Mouse (Mus musculus) midbrain, embryonic 10.5 days (tissue): ENCODE data around the gene Psmb7. TPM values are rescaled to one million over a fixed set of nuclear protein-coding genes. Genes with fewer than 3 reads are reported as not detected.
A peak's percentile ranks its signal among the peaks of the same experiment; 100 is the strongest.

Source experiments
- DNase-seq: peaks from one replicate; pipeline ENCODE4 v3.0.0-alpha.2; 2017; ENCODE audit warnings: low spot score
- H3K27ac ChIP-seq: fragments of 300-500 bp; sonication (generic); replicated peaks from 2 replicates; pipeline ENCODE4 v1.5.1; 2016; ENCODE audit warnings: mild to moderate bottlenecking
- H3K27me3 ChIP-seq: fragments of 300-500 bp; sonication (generic); 2 replicates; pipeline ENCODE4 v1.6.1; 2016; ENCODE audit warnings: low read depth, mild to moderate bottlenecking; ENCODE audit not compliant: poor library complexity, severe bottlenecking
- H3K36me3 ChIP-seq: fragments of 300-500 bp; sonication (generic); 2 replicates; pipeline ENCODE4 v1.6.1; 2016; ENCODE audit warnings: mild to moderate bottlenecking, moderate library complexity
- H3K4me1 ChIP-seq: fragments of 300-500 bp; sonication (generic); 2 replicates; pipeline ENCODE4 v1.6.1; 2016
- H3K4me3 ChIP-seq: fragments of 300-500 bp; sonication (generic); 2 replicates; pipeline ENCODE4 v1.5.1; 2016; ENCODE audit warnings: mild to moderate bottlenecking, moderate library complexity
- H3K9me3 ChIP-seq: fragments of 300-500 bp; sonication (generic); replicated peaks from 2 replicates; pipeline ENCODE4 v1.6.1; 2016; ENCODE audit warnings: mild to moderate bottlenecking
- WGBS: fragments of 180-500 bp; shearing (Covaris S2); methylation state at CpG from one replicate; pipeline ENCODE4 v1.1.7; 2016; 5-methylcytosine and 5-hydroxymethylcytosine counted together
- microRNA-seq: library from miRNA; unstranded; fragments of <30 nt; microRNA quantifications from one replicate; pipeline ENCODE4, GENCODE M21; 2017
- polyA plus RNA-seq: library from polyadenylated mRNA; unstranded; fragments of >200 nt; fragmentation: Nextera tagmentation; extraction: Ambion mirVana; gene quantifications from 2 replicates; pipeline ENCODE4 v1.2.1, GENCODE M21; 2016

Psmb7 gene
- polyA plus RNA-seq, 1 experiment from 2014 or later: 336 TPM

DNA sequence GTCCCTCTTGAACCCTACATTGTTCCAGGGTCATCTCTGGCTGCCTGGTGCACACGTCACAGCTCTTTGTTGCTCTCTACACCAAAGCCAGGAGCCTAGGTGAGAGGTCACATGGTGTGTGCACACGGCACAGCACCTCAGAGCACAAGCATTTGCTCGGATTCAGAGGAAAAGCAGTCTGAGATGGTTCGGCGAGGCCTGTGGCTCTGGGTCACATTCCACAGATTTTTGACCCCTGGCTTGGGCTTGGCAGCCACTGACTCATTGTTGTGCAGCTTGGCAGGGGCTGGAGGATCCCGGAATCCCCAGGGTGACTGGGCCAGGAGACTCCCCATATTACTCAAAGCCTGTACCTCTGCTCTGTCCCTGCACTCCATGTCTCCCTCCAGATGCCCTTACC is 97.7 kb downstream of the Psmb7 start:
- H3K9me3 ChIP-seq: no peaks in the 10 kb centered on the region
- H3K36me3 ChIP-seq: peaks cover 14% of the 10 kb centered on the region
- peaks cover 60% of the 10 kb centered on the region for H3K4me1 ChIP-seq
- no peak overlapping the region for H3K4me3 ChIP-seq
- peak; percentile 64 for DNase-seq
- 4% methylated on average over 6 of the region's 6 CpGs for WGBS
- peak overlapping the region; percentile 78 for H3K27ac ChIP-seq
- no peaks in the 10 kb centered on the region for H3K27me3 ChIP-seq

DNA sequence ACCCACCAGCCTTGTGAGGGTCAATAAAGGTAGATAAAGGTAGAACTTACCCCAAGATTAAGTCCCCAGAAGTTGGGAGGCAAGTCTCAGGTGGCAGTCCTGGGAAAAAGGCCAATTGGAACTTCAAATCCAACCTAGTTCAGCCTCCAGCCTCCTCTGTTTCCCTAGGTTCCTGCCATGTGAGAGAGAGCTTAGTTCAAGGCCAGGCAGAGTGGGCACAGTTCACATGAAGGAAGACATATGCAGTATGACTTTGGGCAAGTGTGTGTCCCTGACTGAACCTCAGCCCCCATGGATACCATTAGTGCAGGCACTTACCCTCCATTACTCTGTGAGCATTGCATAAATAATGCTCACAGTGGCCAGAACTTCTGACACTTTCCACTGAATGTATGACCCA is 98.2 kb downstream of the Psmb7 start:
- Histone ChIP-seq H3K27ac (peak overlapping the region; percentile 78), H3K27me3 (no peaks in the 10 kb centered on the region), H3K4me1 (peaks cover 65% of the 10 kb centered on the region), H3K36me3 (peaks cover 9% of the 10 kb centered on the region), H3K9me3 (no peaks in the 10 kb centered on the region), H3K4me3 (no peak overlapping the region)
- DNase-seq: no peak

DNA sequence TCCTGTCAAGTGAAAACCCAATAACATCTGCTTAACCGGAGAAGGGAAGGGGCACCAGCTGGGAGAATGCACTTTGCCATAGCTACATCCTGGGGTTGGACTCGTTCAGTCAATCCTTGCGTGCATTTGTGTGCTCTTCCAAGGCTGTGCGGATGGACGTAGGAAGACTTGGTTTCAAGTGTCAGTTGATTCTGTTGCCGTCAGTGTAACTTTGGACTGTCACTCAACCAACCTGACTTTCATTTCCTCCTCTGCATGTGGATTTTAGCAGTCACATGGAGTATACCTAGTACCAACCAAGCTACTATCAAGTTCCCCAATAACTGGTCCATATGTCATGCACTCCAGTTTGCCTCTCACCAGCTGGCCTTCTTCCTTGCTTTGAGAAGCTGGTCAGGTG is 98.9 kb downstream of the Psmb7 start:
- no peaks in the 10 kb centered on the region for H3K27me3 ChIP-seq
- WGBS: 90% methylated on average over 6 of the region's 6 CpGs
- peaks cover 72% of the 10 kb centered on the region for H3K4me1 ChIP-seq
- no peak for DNase-seq
- no peaks in the 10 kb centered on the region for H3K9me3 ChIP-seq
- H3K36me3 ChIP-seq: 0 out of 2 replicates have a peak, but pooled peaks cover 3% of the 10 kb centered on the region
- H3K4me3 ChIP-seq: no peak overlapping the region
- H3K27ac ChIP-seq: no peak overlapping the region

DNA sequence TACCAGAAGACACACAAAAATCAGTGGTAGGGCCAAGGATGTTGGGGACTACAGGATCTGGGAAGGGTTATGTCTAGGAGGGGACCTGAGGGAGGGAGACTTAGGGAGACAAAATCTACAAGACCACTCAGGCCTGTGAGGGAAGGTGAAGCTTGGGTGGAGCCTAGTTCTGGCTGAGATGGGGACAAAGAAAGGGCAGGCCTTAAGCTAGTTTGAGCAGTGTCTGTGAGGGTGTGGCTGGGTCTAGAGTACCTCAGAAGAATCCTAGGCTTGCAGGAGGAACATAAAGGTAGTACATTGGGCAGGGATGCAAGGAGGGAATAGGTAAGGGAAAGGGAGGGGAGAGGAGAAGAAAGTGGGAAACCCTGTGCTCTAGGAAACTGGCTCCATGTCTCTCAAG is 99.5 kb downstream of the Psmb7 start:
- H3K27me3 ChIP-seq: no peaks in the 10 kb centered on the region
- H3K9me3 ChIP-seq: no peaks in the 10 kb centered on the region
- no peak for DNase-seq
- peaks cover 78% of the 10 kb centered on the region for H3K4me1 ChIP-seq
- no peak overlapping the region for H3K4me3 ChIP-seq
- no peaks in the 10 kb centered on the region for H3K36me3 ChIP-seq
- H3K27ac ChIP-seq: peak overlapping the region; percentile 19; the same call in 1 of the 2 replicates

DNA sequence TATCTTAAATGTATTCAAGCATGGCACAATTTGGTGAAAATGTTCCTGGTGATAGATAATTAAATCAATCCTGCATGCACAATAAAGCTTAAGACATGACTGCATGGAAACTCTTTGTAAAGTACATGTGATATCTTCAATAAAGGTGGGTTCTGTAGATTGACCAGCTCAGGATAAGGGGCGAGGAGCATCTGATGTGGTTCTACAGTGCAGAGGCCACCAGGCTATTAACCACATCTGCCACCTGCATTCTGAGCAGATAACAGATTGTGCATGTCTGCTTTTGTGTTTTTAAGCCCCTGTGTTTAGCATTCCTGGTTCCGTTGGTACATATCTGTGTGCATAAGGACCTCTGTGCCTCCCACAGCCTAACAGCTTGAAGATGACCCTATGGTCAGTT is 100.7 kb downstream of the Psmb7 start:
- DNase-seq: no peak
- WGBS: 86% methylated on average over 2 of the region's 2 CpGs

DNA sequence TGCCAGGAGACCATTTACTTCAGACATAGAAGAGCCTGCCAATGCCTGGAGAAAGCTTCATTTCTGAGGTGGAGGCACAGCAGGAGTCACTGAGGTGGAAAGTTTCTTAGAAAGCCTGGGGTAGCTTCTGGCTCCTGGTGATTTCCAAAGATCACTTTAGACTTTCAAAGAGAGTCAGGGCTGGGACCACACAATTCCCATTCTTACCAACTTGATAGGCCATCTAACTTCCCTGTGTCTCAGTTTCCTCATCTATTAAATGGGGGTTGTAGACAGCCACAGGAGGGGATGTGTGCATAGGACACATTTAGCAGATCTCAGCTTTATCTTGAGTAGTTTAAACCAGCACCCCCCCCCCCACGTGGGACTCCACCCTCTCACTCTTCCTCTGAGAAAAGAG is 101.5 kb downstream of the Psmb7 start:
- Histone ChIP-seq H3K4me1 (peaks cover 69% of the 10 kb centered on the region), H3K36me3 (no peaks in the 10 kb centered on the region), H3K27ac (no peak overlapping the region; the same call in 1 of the 2 replicates), H3K4me3 (no peak overlapping the region), H3K27me3 (no peaks in the 10 kb centered on the region), H3K9me3 (no peaks in the 10 kb centered on the region)
- DNase-seq: no peak
- WGBS: 66% methylated on average over 1 of the region's 1 CpGs

More for the DNA sequence above, 100.7 kb downstream of the Psmb7 start:
- H3K27ac ChIP-seq: no peak overlapping the region
- no peaks in the 10 kb centered on the region for H3K9me3 ChIP-seq
- peaks cover 70% of the 10 kb centered on the region for H3K4me1 ChIP-seq
- H3K27me3 ChIP-seq: no peaks in the 10 kb centered on the region
- no peak overlapping the region for H3K4me3 ChIP-seq
- H3K36me3 ChIP-seq: no peaks in the 10 kb centered on the region

DNA sequence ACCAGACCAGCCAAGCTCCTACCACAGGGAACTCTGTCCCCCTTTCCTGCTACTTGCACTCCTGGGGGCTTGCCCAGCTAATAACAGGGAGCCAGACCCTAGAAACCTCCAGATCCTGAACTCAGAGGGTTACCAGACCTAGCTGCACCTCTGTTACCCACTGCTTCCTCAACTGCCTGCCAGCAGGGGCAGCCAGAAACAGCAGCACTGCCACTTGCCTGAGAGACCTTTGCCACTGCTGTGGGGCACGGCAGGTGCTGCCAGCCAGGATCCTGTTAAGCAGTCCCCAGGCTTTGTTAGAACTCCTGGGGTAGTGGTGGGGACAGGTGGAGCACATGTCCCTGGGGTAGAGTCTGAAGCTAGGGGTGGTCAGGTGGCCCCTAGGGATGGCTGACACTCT is 102.3 kb downstream of the Psmb7 start:
- Histone ChIP-seq H3K27me3 (no peaks in the 10 kb centered on the region), H3K4me3 (no peak overlapping the region), H3K36me3 (no peaks in the 10 kb centered on the region), H3K4me1 (peaks cover 67% of the 10 kb centered on the region), H3K9me3 (no peaks in the 10 kb centered on the region), H3K27ac (peak overlapping the region; percentile 47; the same call in 1 of the 2 replicates)
- 77% methylated on average over 1 of the region's 1 CpGs for WGBS
- no peak for DNase-seq

DNA sequence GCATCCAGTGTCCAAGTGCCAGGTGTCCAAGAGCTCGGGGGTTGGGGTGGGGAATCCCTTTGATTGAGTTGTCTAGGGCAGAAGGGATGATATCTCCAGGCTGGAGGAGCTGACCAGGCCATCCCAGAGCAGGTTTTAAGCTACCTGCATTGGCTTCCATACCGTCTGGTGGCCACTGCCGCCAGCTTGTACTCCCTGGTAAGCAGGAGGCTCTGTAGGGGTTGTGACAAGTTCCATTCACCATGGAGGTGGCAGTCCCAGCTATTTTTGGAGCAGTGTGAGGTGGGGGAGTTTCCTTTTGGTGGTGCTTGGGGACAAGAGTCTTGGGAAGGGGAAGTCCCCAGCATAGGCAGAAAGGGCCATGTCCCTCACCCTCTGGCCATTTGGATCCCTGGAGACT is 102.8 kb downstream of the Psmb7 start:
- H3K27me3 ChIP-seq: no peaks in the 10 kb centered on the region
- H3K27ac ChIP-seq: peak overlapping the region; percentile 47; the same call in 1 of the 2 replicates
- peaks cover 67% of the 10 kb centered on the region for H3K4me1 ChIP-seq
- H3K4me3 ChIP-seq: no peak overlapping the region
- 79% methylated on average over 3 of the region's 3 CpGs for WGBS
- no peaks in the 10 kb centered on the region for H3K9me3 ChIP-seq
- DNase-seq: no peak
- H3K36me3 ChIP-seq: no peaks in the 10 kb centered on the region

DNA sequence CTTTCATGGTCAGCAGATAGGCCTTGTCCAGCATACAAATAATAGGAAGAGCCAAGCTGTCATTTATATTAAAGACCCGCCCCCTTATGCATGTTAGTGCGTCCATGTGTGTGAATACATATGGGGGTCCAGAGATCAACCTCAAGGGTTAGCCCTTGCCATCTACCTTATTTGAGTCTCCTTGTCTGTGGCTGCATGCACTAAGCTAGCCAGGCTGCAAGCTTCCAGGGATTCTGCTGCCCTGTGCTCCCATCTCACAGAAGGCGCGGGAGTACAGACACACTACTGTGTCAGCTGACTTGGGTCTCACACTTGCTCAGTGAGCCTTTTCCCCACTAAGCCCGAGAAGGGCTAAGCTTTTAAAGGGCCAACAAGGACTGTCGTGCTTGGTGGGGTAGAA is 103.2 kb downstream of the Psmb7 start:
- Histone ChIP-seq H3K36me3 (no peaks in the 10 kb centered on the region), H3K9me3 (no peaks in the 10 kb centered on the region), H3K4me3 (no peak overlapping the region), H3K27ac (peak overlapping the region; percentile 60), H3K4me1 (peaks cover 67% of the 10 kb centered on the region), H3K27me3 (no peaks in the 10 kb centered on the region)
- WGBS: 80% methylated on average over 6 of the region's 6 CpGs
- no peak for DNase-seq

DNA sequence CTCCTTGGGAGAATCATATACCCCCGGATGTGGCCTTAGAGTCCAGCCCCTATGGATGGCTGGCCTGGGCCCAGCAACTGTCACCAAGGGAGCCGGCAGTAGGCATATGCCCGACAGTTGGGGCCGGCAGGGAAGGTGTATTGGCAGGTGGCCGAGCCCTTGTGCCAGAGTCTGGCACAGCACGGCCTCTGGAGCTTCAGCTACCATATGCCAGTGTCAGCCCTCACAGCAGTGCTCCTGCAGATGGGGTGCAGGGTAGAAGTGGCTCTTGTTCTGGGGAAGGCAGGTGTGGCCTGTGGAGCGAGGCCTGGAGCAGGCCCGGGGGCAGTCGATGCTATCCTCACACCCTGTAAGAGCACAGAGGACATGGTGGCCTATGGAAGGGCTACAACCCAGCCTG is 104.2 kb downstream of the Psmb7 start:
- peaks cover 71% of the 10 kb centered on the region for H3K4me1 ChIP-seq

More for the DNA sequence above, 104.2 kb downstream of the Psmb7 start:
- no peaks in the 10 kb centered on the region for H3K9me3 ChIP-seq
- H3K36me3 ChIP-seq: no peaks in the 10 kb centered on the region
- no peak overlapping the region for H3K4me3 ChIP-seq
- WGBS: 90% methylated on average over 9 of the region's 9 CpGs
- no peaks in the 10 kb centered on the region for H3K27me3 ChIP-seq
- no peak for DNase-seq
- H3K27ac ChIP-seq: peak overlapping the region; percentile 60

Small RNA genes lying within 50 kb of the gene (microRNA-seq; reads per million reads assigned to microRNA genes)
- gene Gm27634: not detected

Other genes with a start within 250 kb of the Psmb7 start
- gene Nek6, start 132.4 kb downstream of the Psmb7 start, polyA plus RNA-seq: 87.4 and 96.9 TPM in 2 replicates
- 0.07 and 0.12 TPM in 2 replicates for gene Nr5a1, start 70.5 kb upstream of the Psmb7 start, polyA plus RNA-seq